Mouse (Mus musculus) embryo, embryonic 11 days (tissue): ENCODE results near the gene Gm49337.
"Not testable (repeated sequence)": the region's sequence is repeated elsewhere in the genome, so short reads cannot be mapped to it uniquely, and the experiment has no call there.

Experiments used
- DNase-seq: peaks from one replicate; pipeline ENCODE4 v3.0.0-alpha.2; 2015

The Gm49337 gene

GRCm38 (mm10) chr4:116217046-116217445 lies 43.9 kb downstream of the Gm49337 start:
- no peak for DNase-seq

- DNase-seq = not testable (repeated sequence)
These were observed 44.5 kb downstream of the Gm49337 start for GRCm38 (mm10) chr4:116217661-116218060.

- DNase-seq = no peak
These were observed 45.9 kb downstream of the Gm49337 start for GRCm38 (mm10) chr4:116219056-116219455.

- peak; percentile 59 for DNase-seq
These were observed 47.0 kb downstream of the Gm49337 start for GRCm38 (mm10) chr4:116220071-116220650.

- DNase-seq = no peak
These were observed 47.6 kb downstream of the Gm49337 start for GRCm38 (mm10) chr4:116220780-116221139.

- DNase-seq = peak; percentile 100
These were observed 48.1 kb downstream of the Gm49337 start, which contains the start of gene Pik3r3 for GRCm38 (mm10) chr4:116221140-116221851. Gene Pik3r3 (plus strand): TSS chr4:116221618.

GRCm38 (mm10) chr4:116221996-116222842 lies 49.0 kb downstream of the Gm49337 start:
- peak; percentile 59 for DNase-seq

GRCm38 (mm10) chr4:116222843-116223119 lies 49.6 kb downstream of the Gm49337 start:
- no peak for DNase-seq

GRCm38 (mm10) chr4:116243377-116243776 lies 70.2 kb downstream of the Gm49337 start:
- DNase-seq = no peak

- DNase-seq = no peak
These were observed 71.1 kb downstream of the Gm49337 start for GRCm38 (mm10) chr4:116244240-116244639.

- DNase-seq = peak; percentile 28
These were observed 72.7 kb downstream of the Gm49337 start for GRCm38 (mm10) chr4:116245926-116246325.

- no peak for DNase-seq
These were observed 76.8 kb downstream of the Gm49337 start for GRCm38 (mm10) chr4:116249986-116250385.

GRCm38 (mm10) chr4:116268220-116268619 lies 95.0 kb downstream of the Gm49337 start:
- no peak for DNase-seq

- no peak for DNase-seq
These were observed 109.0 kb downstream of the Gm49337 start for GRCm38 (mm10) chr4:116282211-116282610.

- no peak for DNase-seq
These were observed 118.4 kb downstream of the Gm49337 start for GRCm38 (mm10) chr4:116291561-116291960.

GRCm38 (mm10) chr4:116293296-116293695 lies 120.1 kb downstream of the Gm49337 start:
- peak; percentile 2 for DNase-seq

- peak; percentile 3 for DNase-seq
These were observed 127.7 kb downstream of the Gm49337 start for GRCm38 (mm10) chr4:116300878-116301355.

GRCm38 (mm10) chr4:116304551-116304950 lies 131.4 kb downstream of the Gm49337 start:
- DNase-seq = no peak

GRCm38 (mm10) chr4:116317575-116317974 lies 144.4 kb downstream of the Gm49337 start:
- no peak for DNase-seq

- no peak for DNase-seq
These were observed 148.9 kb downstream of the Gm49337 start for GRCm38 (mm10) chr4:116322127-116322526.

- no peak for DNase-seq
These were observed 156.1 kb downstream of the Gm49337 start for GRCm38 (mm10) chr4:116329256-116329655.

- DNase-seq = no peak
These were observed 163.1 kb downstream of the Gm49337 start for GRCm38 (mm10) chr4:116336294-116336693.

GRCm38 (mm10) chr4:116342119-116342518 lies 168.9 kb downstream of the Gm49337 start:
- peak; percentile 81 for DNase-seq
